Mouse (Mus musculus): Measurements from ENCODE around the gene Mst1.

The Mst1 gene

GRCm38 (mm10) chr9:108099619-108100018, 19.4 kb downstream of the Mst1 start:
- DNase-seq (ENCODE audit: low spot score) = no peak

- no peak for DNase-seq (ENCODE audit: low spot score)
Observed at GRCm38 (mm10) chr9:108104766-108105548, 24.7 kb downstream of the Mst1 start.

- no peak for DNase-seq (ENCODE audit: low spot score)
Observed at GRCm38 (mm10) chr9:108105549-108105863, 25.3 kb downstream of the Mst1 start.

- no peak for DNase-seq (ENCODE audit: low spot score)
Observed at GRCm38 (mm10) chr9:108106090-108106489, 25.9 kb downstream of the Mst1 start.

- no peak for DNase-seq (ENCODE audit: low spot score)
Observed at GRCm38 (mm10) chr9:108107867-108108266, 27.6 kb downstream of the Mst1 start.

- DNase-seq (ENCODE audit: low spot score) = no peak
Observed at GRCm38 (mm10) chr9:108110160-108110559, 29.9 kb downstream of the Mst1 start.

GRCm38 (mm10) chr9:108111101-108111592, 30.9 kb downstream of the Mst1 start:
- no peak for DNase-seq (ENCODE audit: low spot score)

- no peak for DNase-seq (ENCODE audit: low spot score)
Observed at GRCm38 (mm10) chr9:108111593-108112121, 31.4 kb downstream of the Mst1 start.

GRCm38 (mm10) chr9:108112719-108113340, 32.6 kb downstream of the Mst1 start:
- DNase-seq (ENCODE audit: low spot score) = no peak

- no peak for DNase-seq (ENCODE audit: low spot score)
Observed at GRCm38 (mm10) chr9:108115290-108116077, 35.2 kb downstream of the Mst1 start.

GRCm38 (mm10) chr9:108117143-108117542, 36.9 kb downstream of the Mst1 start:
- DNase-seq (ENCODE audit: low spot score) = no peak

- no peak for DNase-seq (ENCODE audit: low spot score)
Observed at GRCm38 (mm10) chr9:108119891-108120411, 39.7 kb downstream of the Mst1 start.

- no peak for DNase-seq (ENCODE audit: low spot score)
Observed at GRCm38 (mm10) chr9:108120671-108121070, 40.4 kb downstream of the Mst1 start.

- DNase-seq (ENCODE audit: low spot score) = no peak
Observed at GRCm38 (mm10) chr9:108121170-108121969, 41.1 kb downstream of the Mst1 start.

- DNase-seq (ENCODE audit: low spot score) = no peak
Observed at GRCm38 (mm10) chr9:108123916-108124315, 43.7 kb downstream of the Mst1 start.

- DNase-seq (ENCODE audit: low spot score) = no peak
Observed at GRCm38 (mm10) chr9:108125731-108126130, 45.5 kb downstream of the Mst1 start.

- no peak for DNase-seq (ENCODE audit: low spot score)
Observed at GRCm38 (mm10) chr9:108126436-108127180, 46.4 kb downstream of the Mst1 start.

GRCm38 (mm10) chr9:108128248-108128647, 48.0 kb downstream of the Mst1 start:
- DNase-seq (ENCODE audit: low spot score) = no peak

- DNase-seq (ENCODE audit: low spot score) = no peak
Observed at GRCm38 (mm10) chr9:108129042-108129948, 49.1 kb downstream of the Mst1 start.

GRCm38 (mm10) chr9:108131502-108131901, 51.3 kb downstream of the Mst1 start:
- DNase-seq (ENCODE audit: low spot score) = no peak

Data from urinary bladder, postnatal 10 days (tissue).